Mouse (Mus musculus): ENCODE results near the gene Tob2. TPM values are rescaled to one million over a fixed set of nuclear protein-coding genes. Genes with fewer than 3 reads are reported as not detected.

Tob2 gene
- 13.0 and 15.6 TPM in 2 replicates for polyA plus RNA-seq (2016; fragmentation: Nextera tagmentation; extraction: Ambion mirVana)

GRCm38 (mm10) chr15:81858517-81859329 lies at the start of gene Tob2:
Gene Tob2 (minus strand): TSS chr15:81858796.
- peak; percentile 87 for DNase-seq (ENCODE audit: low spot score)
- H3K9me3 ChIP-seq, result no peaks in the 10 kb centered on the region
- no peaks in the 10 kb centered on the region for H3K27me3 ChIP-seq (ENCODE audit: insufficient read depth, poor library complexity, severe bottlenecking)
- peaks cover 18% of the 10 kb centered on the region for H3K4me1 ChIP-seq
- H3K4me3 ChIP-seq, result peak within 1 kb of the TSS; percentile 88
- peak within 1 kb of the TSS; percentile 95 for H3K27ac ChIP-seq
- H3K36me3 ChIP-seq, result peaks cover 10% of the 10 kb centered on the region; the same call in 1 of the 2 replicates
- under 1% methylated on average over 44 of the region's 44 CpGs for WGBS

- DNase-seq (ENCODE audit: low spot score), result no peak
- no peaks in the 10 kb centered on the region for H3K27me3 ChIP-seq (ENCODE audit: insufficient read depth, poor library complexity, severe bottlenecking)
- no peak overlapping the region for H3K4me3 ChIP-seq
- H3K4me1 ChIP-seq, result 0 out of 2 replicates have a peak, but pooled peaks cover 2% of the 10 kb centered on the region
- 90% methylated on average over 8 of the region's 8 CpGs for WGBS
- H3K27ac ChIP-seq, result no peak overlapping the region
- H3K36me3 ChIP-seq, result peaks cover 99% of the 10 kb centered on the region
- H3K9me3 ChIP-seq, result no peaks in the 10 kb centered on the region
These were observed 49.4 kb upstream of the Tob2 start for GRCm38 (mm10) chr15:81907953-81908352.

- Histone ChIP-seq H3K4me1 (no peaks in the 10 kb centered on the region), H3K36me3 (peaks cover 98% of the 10 kb centered on the region), H3K4me3 (no peak overlapping the region), H3K27ac (no peak overlapping the region), H3K9me3 (no peaks in the 10 kb centered on the region), H3K27me3 (ENCODE audit: insufficient read depth, poor library complexity, severe bottlenecking) (no peaks in the 10 kb centered on the region)
- 35% methylated on average over 2 of the region's 2 CpGs for WGBS
- DNase-seq (ENCODE audit: low spot score), result no peak
These were observed 46.3 kb upstream of the Tob2 start for GRCm38 (mm10) chr15:81904939-81905338.

- Histone ChIP-seq H3K4me1 (no peaks in the 10 kb centered on the region), H3K27ac (no peak overlapping the region), H3K4me3 (no peak overlapping the region), H3K27me3 (ENCODE audit: insufficient read depth, poor library complexity, severe bottlenecking) (no peaks in the 10 kb centered on the region), H3K36me3 (peaks cover 92% of the 10 kb centered on the region), H3K9me3 (no peaks in the 10 kb centered on the region)
- 85% methylated on average over 2 of the region's 2 CpGs for WGBS
- DNase-seq (ENCODE audit: low spot score), result no peak
These were observed 40.2 kb upstream of the Tob2 start for GRCm38 (mm10) chr15:81898751-81899150.

GRCm38 (mm10) chr15:81897607-81898285 lies 39.1 kb upstream of the Tob2 start:
- peaks cover 90% of the 10 kb centered on the region for H3K36me3 ChIP-seq
- no peak overlapping the region for H3K4me3 ChIP-seq
- no peak overlapping the region for H3K27ac ChIP-seq
- no peaks in the 10 kb centered on the region for H3K27me3 ChIP-seq (ENCODE audit: insufficient read depth, poor library complexity, severe bottlenecking)
- 87% methylated on average over 5 of the region's 5 CpGs for WGBS
- H3K4me1 ChIP-seq, result no peaks in the 10 kb centered on the region
- no peaks in the 10 kb centered on the region for H3K9me3 ChIP-seq
- no peak for DNase-seq (ENCODE audit: low spot score)

GRCm38 (mm10) chr15:81896407-81896806 lies 37.8 kb upstream of the Tob2 start:
- Histone ChIP-seq H3K4me1 (peaks cover 3% of the 10 kb centered on the region; the same call in 1 of the 2 replicates), H3K27me3 (ENCODE audit: insufficient read depth, poor library complexity, severe bottlenecking) (no peaks in the 10 kb centered on the region), H3K9me3 (no peaks in the 10 kb centered on the region), H3K4me3 (no peak overlapping the region), H3K27ac (no peak overlapping the region), H3K36me3 (peaks cover 91% of the 10 kb centered on the region)
- DNase-seq (ENCODE audit: low spot score), result no peak
- WGBS, result 88% methylated on average over 2 of the region's 2 CpGs

- 83% methylated on average over 1 of the region's 1 CpGs for WGBS
- no peak for DNase-seq (ENCODE audit: low spot score)
- H3K27me3 ChIP-seq (ENCODE audit: insufficient read depth, poor library complexity, severe bottlenecking), result no peaks in the 10 kb centered on the region
- H3K9me3 ChIP-seq, result no peaks in the 10 kb centered on the region
- peaks cover 3% of the 10 kb centered on the region; the same call in 1 of the 2 replicates for H3K4me1 ChIP-seq
- peaks cover 94% of the 10 kb centered on the region for H3K36me3 ChIP-seq
- H3K4me3 ChIP-seq, result no peak overlapping the region
- no peak overlapping the region for H3K27ac ChIP-seq
These were observed 35.4 kb upstream of the Tob2 start for GRCm38 (mm10) chr15:81894002-81894401.

- Histone ChIP-seq H3K27me3 (ENCODE audit: insufficient read depth, poor library complexity, severe bottlenecking) (no peaks in the 10 kb centered on the region), H3K9me3 (no peaks in the 10 kb centered on the region), H3K4me1 (peaks cover 6% of the 10 kb centered on the region; the same call in 1 of the 2 replicates), H3K36me3 (peaks cover 92% of the 10 kb centered on the region), H3K27ac (no peak overlapping the region; the same call in 1 of the 2 replicates), H3K4me3 (no peak overlapping the region)
- WGBS, result 86% methylated on average over 8 of the region's 8 CpGs
- DNase-seq (ENCODE audit: low spot score), result peak; percentile 88
These were observed 33.4 kb upstream of the Tob2 start for GRCm38 (mm10) chr15:81891822-81892580.

GRCm38 (mm10) chr15:81891140-81891802 lies 32.7 kb upstream of the Tob2 start:
- H3K4me1 ChIP-seq, result peaks cover 6% of the 10 kb centered on the region; the same call in 1 of the 2 replicates
- no peak overlapping the region for H3K27ac ChIP-seq
- H3K27me3 ChIP-seq (ENCODE audit: insufficient read depth, poor library complexity, severe bottlenecking), result no peaks in the 10 kb centered on the region
- no peak overlapping the region for H3K4me3 ChIP-seq
- peaks cover 89% of the 10 kb centered on the region for H3K36me3 ChIP-seq
- H3K9me3 ChIP-seq, result no peaks in the 10 kb centered on the region
- no peak for DNase-seq (ENCODE audit: low spot score)
- WGBS, result 82% methylated on average over 7 of the region's 7 CpGs

- H3K27me3 ChIP-seq (ENCODE audit: insufficient read depth, poor library complexity, severe bottlenecking), result no peaks in the 10 kb centered on the region
- no peak overlapping the region for H3K4me3 ChIP-seq
- H3K9me3 ChIP-seq, result no peaks in the 10 kb centered on the region
- peaks cover 6% of the 10 kb centered on the region; the same call in 1 of the 2 replicates for H3K4me1 ChIP-seq
- H3K36me3 ChIP-seq, result peaks cover 78% of the 10 kb centered on the region
- 93% methylated on average over 7 of the region's 7 CpGs for WGBS
- no peak for DNase-seq (ENCODE audit: low spot score)
- no peak overlapping the region for H3K27ac ChIP-seq
These were observed 30.6 kb upstream of the Tob2 start for GRCm38 (mm10) chr15:81889175-81889574.

- Histone ChIP-seq H3K9me3 (no peaks in the 10 kb centered on the region), H3K27ac (no peak overlapping the region), H3K4me1 (0 out of 2 replicates have a peak, but pooled peaks cover 3% of the 10 kb centered on the region), H3K36me3 (peaks cover 64% of the 10 kb centered on the region), H3K4me3 (no peak overlapping the region), H3K27me3 (ENCODE audit: insufficient read depth, poor library complexity, severe bottlenecking) (no peaks in the 10 kb centered on the region)
- 91% methylated on average over 6 of the region's 6 CpGs for WGBS
- no peak for DNase-seq (ENCODE audit: low spot score)
These were observed 28.4 kb upstream of the Tob2 start for GRCm38 (mm10) chr15:81886795-81887550.
